Mouse (Mus musculus) ES-Bruce4 (cell line): ENCODE results near the gene Zfp661.

ENCODE experiments used
- CTCF ChIP-seq: IDR thresholded peaks from one replicate; pipeline ENCODE4 v1.8.1; 2011; ENCODE audit warnings: low read depth, low read length
- EP300 ChIP-seq: IDR thresholded peaks from 2 replicates; pipeline ENCODE4 v1.6.1; 2011; ENCODE audit warnings: low read depth, low read length; ENCODE audit not compliant: insufficient read depth
- POLR2A ChIP-seq: IDR thresholded peaks from one replicate; pipeline ENCODE4 v1.8.1; 2011; ENCODE audit warnings: low read length; ENCODE audit not compliant: insufficient read depth

DNA sequence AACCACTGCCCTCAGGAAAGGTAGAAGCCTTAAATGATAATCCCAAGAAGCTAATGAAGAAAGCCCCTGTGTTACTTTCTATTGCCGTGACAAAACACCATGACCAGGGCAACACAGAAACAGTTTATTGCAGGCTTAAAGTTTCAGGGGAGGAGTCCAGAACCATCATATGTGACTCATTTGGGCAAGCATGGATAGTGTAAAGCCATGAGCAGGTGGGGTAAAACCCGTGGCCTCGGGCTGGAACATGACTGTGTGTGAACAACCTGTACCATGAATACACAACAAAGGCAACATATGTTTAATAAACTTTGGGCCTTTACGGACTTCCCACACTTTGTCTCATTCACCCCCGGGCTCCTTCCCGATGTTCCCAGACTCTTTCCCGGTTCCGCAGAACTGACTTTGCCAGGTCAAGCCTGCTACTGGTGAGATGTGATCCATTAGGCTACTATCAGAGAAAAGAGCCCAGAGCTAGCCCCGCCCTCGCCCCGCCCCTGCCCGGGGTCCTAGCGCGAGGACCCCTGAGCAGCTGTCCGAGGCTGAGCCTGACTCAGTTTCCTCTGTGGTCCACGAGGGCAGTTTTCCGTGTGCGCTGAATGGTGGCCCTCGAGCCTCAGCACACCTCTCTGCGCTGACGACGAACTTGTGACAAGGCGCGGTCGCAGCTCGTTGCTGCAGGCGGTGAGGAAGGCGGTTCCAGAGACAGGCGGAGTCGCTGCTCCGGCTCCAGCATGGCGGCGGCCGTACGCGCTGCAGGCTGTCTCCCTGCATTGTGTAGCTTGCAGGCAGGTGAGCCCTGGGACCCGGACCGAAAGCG is at the start of gene Zfp661, which contains the start of gene Mrps5:
- TF ChIP-seq CTCF: no peak
- TF ChIP-seq EP300: 0 out of 2 replicates have a peak, but pooled peaks have one; percentile 44
- TF ChIP-seq POLR2A: peak; percentile 26
